Mouse (Mus musculus) urinary bladder, adult 18-20 months (tissue): Measurements from ENCODE around the gene Ppp2r5e.

Experiments
- DNase-seq, 2 experiments: peaks; one replicate each; pipeline ENCODE4 v3.0.0; 2022; ENCODE audit warnings: low spot score in 2 of 2, mixed read lengths in 2 of 2

Gene Ppp2r5e

DNA sequence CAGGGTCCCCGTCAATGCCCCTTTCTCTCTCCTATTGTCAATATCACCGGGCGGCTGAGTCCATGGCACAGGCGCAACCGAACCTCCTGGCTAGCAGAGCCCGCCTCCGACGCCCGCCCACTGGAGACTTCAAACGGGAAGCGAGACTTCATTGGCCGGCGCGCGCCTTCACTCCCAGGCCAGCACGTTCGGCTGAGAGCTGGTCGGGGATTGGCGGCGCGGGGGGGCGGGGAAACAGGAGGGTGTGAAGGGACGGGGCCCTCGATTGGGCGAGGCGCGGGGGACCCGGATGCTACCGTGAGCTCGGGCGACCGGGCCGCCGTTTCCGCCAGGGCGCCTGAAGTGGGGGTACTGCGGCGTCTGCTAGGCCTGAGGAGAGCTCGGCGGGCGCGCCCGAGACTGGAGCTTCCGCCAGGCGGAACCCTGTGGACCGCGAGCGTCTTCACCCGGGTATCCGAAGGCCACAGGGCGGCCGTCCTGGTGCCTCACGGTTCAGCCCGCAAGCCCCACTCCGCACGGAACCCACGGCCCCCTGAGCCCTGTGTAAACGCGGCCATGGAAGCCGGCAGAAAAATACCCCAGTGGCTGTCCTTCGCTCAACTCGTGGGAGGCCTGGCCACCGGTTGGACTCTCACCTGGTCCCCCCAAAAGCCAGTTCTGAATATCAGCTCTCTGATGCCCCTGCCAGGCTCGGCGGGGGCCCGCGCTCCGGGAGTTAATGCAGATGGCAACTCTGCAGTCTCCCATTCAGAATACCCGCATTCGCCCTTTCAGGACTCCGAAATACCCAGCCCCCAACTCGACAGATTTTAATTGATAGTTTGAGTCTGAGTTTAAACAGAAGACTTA is at the start of gene Ppp2r5e:
Gene Ppp2r5e (minus strand): TSS at position 92 of the 849 bp plus-strand sequence.
- peak; percentile 94 to 99 for DNase-seq

DNA sequence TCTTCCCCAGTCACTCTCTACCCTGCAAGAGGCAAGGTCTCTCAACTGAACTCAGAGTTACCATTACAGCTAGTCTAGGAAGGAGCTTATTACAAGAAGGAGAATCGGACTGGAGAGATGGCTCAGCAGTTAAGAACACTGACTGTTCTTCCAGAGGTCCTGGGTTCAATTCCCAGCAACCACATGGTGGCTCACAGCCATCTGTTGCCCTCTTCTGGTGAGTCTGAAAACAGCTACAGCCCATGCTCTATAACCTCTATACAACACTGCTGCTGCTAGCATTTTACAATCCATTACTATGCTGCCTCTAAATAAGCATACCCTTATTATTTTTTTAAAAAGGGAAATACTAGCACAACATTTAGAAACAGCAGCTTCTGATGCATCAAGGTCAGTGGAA is 49.7 kb upstream of the Ppp2r5e start:
- DNase-seq = no peak

DNA sequence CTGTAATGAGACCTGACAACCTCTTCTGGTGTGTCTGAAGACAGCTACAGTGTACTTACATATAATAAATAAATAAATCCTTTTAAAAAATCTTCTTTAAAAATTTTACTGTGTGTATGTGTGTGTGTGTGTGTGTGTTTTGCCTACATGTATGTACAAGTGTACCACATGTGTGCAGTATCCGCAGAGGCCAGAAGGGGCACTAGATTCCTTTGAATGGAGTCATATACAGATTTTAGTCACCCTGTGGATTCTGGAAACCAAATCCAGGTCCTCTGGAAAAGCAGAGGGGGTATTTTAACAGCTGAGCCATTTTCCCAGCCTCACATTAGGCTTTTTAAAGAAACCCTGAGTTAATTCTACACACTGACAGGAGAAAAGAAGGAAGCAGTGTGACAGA is 45.7 kb upstream of the Ppp2r5e start:
- DNase-seq = no peak

DNA sequence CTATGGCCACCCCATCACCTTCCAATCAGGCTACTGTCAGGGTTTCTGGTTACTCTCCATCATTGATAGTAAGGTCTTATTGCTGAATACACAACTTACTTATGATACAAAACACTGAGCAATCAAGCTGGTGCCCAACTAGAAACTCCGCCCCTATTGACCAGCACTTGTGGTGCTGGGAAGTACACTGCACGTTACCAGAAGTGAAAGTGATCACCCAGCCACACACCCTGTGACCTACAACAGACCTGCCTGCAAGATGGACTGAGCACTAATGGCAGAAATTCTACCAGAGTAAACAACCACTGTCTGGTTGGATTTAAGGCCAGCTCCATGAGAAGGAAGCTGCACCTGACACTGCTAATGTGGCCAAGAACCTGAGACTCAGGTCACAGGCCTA is 42.3 kb upstream of the Ppp2r5e start:
- no peak for DNase-seq

DNA sequence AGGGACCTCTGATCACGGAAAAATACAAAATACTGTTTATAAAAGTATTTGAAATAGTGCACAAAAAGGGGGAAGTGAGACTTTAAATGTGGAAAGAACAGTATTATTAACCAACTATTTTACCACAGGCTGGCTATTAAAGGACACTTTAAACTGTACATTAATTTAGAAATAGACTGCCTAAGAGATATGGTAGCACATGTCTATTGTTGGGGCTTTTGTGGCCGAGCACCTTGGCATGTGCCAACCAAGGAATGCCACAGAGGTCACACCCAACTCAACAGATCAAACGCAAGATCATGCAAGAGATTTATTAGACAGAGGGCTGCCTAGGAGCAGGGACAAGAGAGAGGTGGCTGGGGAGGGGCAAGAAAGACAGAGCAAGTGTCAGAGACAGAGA is 41.1 kb upstream of the Ppp2r5e start:
- DNase-seq = no peak

DNA sequence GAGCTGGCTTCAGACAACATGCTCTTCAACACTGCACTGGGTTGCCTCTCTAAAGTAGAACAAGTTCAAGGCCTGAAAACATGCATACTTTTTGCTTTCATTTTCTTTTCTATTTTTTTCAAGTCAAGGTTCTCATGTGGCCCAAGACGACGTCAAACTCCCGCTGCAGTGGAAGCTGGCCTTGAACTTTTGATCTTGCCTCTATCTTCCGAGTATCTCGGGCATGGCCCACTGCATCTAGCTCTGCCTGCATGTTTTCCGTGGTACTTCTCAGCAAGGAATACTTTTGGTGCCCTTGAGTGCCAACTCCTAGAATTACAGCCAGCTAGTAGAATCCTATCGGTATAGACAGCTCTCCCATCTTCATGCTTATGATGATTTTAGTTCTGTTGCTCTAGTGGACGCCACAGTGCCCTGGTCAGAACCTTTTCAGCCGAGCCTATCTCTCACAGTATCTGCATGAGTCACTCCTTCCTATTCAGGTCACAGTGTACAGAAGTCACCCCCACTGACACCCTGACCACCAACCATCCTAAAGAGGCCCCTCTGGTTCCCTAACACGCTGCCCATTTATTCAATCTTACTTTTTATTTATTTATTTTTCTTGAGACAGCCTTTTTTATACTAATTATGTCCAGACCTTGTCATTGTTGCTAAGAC is 39.9 kb upstream of the Ppp2r5e start:
- DNase-seq = no peak

DNA sequence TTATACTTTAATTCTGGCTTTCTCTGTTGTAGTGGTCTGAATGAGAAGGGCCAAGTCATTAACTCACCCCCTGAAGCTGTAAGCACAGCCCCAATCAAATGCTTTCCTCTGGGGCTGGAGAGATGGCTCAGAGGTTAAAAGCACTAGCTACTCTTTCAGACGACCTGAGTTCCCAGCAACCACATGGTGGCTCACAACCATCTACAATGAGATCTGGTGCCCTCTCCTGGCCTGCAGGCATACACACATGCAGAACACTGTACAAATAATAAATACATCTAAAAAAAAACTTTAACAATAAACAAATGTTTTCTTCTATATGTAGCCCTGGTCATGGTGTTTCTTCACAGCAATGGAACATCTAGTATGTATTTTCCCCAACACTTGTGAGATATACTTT is 33.6 kb upstream of the Ppp2r5e start:
- DNase-seq = no peak

DNA sequence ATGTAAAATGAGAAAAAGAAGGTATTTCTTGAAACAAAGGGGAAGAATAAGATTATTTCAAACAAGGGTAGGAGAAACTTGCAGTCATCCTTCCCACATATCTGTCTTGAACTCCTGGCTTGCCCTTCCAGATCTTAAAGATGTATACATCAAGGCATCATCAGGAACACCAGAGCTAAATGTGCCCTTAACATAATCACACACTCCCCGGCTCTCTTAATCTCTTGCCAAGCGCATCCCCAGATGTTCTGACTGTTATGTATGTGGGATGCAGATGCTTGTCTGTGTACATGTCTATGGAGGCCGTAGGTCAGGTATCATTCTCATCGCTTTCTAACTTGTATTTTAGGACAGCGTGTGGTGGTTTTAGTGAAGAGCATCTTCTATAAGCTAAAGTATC is 27.2 kb upstream of the Ppp2r5e start:
- DNase-seq = no peak

DNA sequence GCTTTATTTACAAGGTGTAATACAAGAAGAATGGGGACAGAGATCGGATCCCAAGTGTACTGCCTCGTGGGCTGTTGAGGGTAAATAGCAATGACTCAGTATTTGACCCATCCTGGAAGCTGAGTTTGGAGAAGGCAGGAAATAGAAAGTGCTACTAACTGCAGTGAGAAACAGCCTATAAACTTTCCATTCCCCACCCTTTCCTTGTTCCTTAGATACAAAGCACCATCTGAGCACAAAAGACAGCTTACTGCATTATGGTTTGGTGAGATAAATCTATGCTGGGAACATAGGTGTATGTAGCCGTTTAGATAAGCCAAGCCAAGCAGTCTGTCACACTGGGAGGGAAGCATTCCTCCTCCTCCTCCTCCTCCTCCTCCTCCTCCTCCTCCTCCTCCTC is 26.8 kb upstream of the Ppp2r5e start:
- no peak for DNase-seq

DNA sequence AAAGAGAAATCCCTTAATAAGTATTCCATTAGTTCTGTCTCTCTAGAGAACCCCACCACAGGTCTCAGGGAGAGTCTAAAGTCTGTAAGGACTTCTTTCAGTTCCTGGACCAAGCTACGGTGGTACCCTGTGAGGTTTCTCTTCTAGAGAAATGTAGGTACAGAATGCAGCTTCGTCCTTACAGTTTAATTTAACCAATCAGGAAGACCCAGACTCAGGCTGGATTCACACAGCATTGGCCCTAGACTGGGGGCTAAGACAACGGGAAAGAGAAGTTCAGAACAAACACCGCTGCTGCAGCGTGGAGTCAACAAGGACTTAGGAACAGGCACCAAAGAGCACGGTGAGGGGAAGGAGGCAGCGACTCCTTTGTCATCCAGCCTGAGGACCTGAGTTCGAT is 20.8 kb upstream of the Ppp2r5e start:
- DNase-seq = no peak

DNA sequence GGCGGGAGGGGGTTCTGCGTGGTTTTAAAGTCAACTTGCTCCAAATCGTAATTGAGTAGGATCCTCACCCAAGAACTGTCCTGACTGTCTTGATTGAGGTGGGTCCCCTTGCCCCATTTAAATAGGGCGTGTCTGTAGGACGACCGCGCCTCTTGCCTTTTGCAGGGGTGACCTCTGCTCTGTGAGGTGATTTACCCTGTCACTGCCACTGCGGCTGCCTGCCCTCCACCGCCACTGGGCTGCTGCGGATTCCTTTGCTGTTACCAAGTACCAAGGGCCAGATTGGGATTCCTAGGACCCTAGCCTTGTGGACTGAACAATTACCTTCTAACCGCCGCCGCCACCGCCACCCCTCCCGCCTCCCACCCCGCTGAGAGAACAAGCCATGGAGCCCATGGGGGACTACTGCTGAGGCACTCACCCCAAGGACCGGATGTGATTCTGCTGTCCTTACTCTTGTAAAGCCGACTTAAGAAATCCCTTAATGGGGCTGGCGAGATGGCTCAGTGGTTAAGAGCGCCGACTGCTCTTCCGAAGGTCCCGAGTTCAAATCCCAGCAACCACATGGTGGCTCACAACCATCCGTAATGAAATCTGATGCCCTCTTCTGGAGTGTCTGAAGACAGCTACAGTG is 20.2 kb upstream of the Ppp2r5e start:
- peak in 1 of 2 experiments; percentile 23 for DNase-seq

DNA sequence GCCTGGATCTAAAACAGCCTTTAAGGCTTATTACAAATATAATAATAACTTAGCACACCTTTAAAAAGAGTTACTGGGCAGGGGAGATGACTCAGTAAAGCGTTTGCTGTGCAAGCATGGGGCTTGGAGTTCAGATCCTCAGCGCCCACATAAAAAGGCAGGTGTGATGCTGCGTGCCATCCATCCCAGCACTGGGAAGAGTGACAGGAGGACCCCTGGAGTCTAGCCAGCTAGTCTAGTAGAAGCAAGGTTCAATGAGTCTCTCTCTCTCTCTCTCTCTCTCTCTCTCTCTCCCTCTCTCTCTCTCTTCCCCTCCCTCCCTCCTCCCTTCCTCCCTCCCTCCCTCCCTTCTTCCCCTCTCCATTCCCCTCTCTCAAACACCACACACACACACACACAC is 19.5 kb upstream of the Ppp2r5e start:
- DNase-seq = no peak

DNA sequence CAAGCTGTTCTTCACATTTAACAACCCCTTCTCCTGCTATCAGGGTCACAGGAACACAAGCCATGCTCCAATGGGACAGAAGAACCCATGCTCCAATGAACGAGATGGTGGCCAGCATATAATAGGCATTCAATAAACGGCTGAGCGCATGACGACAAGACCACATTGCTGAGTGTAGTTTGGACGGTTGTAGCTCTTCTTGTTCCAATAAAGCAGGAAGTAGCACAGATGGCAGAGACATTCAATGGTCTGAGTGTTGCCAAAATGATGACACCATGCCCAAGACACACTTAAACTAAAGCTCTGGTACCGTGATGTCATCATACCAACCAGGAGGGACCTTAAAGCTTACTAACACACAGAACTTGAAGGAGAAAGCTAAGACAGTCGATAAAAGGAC is 16.7 kb upstream of the Ppp2r5e start:
- no peak for DNase-seq

DNA sequence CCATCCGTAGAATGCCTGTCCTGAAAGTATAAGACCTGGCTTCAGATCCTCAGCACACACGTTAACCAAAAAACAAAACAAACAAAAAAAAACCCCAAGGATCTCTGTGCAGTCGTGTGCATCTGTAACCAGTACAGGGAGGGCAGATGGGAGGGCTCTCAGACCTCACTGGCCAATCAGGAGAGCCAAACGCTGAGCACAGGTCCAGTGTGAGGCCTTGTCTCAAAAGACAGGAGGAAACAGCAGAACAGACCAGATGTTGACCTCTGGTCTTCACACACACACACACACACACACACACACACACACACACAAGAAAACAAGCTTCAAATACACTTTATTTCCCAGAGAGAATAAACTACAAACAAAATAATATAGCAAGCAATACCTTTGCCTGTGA is 3.4 kb upstream of the Ppp2r5e start:
- DNase-seq = no peak

DNA sequence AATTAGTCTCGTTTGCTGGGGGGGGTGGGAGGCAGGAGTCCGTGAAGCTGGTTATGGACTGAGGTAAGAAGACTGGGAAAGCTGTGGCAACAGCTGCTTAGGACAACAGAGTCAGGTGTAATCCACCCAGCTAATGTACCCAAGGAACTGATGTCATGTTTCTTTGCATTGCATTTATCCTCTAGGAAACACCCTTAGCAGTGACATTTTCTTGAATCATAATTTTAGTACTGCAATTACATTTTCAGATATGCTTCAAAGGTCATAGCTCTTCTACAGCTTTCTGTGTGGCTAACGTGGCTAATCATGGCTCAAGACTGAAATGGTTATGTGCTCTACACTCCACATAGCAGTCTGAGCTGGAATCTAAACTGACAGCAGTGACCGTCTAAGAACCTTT is 2.9 kb upstream of the Ppp2r5e start:
- no peak for DNase-seq

DNA sequence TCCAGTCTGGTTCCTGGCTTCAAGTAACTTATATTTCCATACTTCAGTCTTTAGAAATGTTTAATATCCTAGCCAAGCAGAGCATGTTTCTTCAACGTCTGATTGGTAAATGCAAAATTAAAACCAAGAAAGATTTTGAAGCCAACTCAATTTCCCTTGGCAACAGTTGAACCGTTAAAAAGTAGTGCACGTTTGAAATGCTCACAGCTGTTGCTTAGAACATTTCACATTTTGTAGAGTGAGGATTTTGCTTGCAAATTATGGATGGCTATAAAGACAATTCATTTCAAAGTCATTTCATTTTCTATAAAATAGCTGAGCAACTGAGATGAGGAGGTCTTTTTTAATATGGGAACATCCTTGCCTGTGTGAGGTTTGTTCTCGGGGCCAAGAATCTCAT is 1.7 kb upstream of the Ppp2r5e start:
- DNase-seq = no peak

DNA sequence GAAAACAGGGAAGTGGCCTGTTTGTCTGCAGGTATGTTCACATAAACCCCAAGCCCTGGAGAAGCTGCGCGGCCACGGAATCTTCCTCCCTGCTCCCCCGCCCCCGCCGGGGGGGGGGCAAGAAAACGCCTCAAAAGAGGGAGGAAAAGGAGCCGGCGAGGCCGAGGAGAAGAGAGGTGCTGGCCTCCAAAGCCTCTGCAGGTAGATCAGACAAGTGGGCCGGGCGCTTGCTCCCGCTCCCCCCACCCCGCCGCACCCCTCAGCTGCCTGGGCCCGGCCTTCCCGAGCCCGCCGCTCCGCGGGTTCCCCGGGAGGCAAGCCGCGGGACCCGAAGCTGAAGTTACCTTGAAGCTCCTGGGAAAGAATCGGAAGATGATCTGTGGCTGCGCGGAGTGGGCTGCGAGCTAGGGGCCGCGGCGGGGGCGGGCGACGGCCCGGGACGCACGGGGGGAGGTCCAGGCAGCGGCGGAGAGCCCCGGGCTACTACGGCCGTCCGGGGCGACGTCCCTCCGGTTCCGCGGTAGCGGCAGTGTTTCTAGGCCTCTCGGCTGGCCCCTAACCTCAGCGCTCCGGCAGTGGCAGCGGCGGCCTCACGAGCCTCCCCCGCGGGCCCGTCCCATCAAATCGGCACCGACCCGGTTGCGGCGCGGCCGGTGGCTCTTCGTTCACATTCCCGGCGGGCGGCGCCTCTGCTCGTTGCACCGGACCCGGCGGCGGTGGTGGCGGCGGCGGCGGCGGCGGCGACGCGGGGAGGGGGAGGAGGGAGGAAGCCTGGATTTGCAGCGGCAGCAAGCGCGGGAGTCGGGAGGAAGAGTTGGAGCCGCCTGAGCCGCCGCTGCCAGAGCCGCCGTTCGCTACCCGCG is 523 bp downstream of the Ppp2r5e start:
- peak; percentile 21 to 64 for DNase-seq

DNA sequence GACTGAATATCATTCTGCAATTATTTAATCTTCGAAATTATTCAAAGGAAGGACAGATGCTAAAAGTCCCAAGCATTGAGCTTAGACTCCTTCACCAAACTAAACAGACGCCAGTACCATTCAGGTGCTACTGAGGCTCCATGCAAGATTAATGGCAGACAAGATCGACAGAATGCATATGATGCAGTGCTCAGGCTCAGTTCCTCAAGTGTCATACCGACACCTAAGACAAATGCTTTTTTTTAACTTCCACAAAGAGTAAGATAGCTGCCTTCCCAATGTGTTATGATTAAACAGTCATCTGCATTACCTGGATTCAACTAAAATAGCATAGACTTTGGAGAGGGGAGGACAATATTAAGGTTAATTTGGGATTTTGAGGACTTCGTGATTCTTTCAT is 1.6 kb downstream of the Ppp2r5e start:
- DNase-seq = no peak

DNA sequence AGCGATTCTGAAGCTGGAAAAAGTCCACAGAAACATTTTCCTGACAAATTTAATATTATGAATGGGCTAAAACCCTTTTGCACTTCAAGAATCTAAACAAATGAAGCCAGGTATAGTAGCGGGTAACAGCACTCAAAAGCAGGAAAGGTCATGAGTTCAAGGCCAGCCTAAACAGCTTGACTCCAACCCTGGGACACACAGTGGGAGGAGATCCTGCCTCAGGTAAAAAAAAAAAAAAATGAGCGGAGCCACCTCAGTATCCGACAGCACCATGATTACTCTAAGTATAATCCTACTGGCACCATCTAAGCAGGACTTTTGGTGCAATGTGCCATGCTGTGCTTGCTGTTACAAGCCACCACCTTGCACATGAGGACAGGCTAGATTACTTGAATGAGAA is 2.2 kb downstream of the Ppp2r5e start:
- no peak for DNase-seq

DNA sequence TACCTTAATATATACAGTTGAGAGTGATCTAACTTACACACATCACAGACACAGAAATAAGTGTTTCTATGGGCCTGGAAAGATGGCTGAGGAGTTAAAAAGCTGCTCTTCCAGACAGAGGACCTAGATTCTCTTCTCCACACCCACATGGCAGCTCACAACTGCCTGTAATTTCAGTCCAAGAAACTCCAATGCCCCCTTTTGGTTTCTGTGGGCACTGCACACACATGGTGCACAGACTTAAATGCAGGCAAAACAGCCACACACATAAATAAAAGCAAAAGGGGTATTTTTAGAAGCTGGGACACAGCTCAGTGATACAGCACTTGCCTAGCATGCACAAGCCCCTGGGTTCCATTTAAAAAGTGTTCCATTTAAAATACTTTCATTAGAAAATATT is 8.5 kb downstream of the Ppp2r5e start:
- DNase-seq = no peak

DNA sequence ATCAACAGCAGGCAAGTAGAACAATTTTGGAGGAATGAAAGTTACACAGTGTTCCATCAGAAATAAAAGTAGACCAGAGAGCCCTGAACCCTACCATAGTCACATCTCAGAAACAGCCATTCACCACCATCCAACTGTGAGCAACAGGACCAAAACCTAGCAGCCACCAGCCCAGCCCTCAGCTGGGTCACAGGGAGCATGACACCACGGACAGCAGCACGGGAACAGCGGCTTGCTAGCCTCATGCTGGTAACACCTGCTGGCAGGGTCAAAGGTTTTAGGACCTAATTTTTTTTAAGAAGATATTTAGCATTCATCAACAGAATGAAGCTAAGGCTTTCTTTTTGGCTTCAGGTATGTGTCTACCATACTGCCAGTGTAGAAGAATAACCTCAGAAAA is 12.3 kb downstream of the Ppp2r5e start:
- no peak for DNase-seq

DNA sequence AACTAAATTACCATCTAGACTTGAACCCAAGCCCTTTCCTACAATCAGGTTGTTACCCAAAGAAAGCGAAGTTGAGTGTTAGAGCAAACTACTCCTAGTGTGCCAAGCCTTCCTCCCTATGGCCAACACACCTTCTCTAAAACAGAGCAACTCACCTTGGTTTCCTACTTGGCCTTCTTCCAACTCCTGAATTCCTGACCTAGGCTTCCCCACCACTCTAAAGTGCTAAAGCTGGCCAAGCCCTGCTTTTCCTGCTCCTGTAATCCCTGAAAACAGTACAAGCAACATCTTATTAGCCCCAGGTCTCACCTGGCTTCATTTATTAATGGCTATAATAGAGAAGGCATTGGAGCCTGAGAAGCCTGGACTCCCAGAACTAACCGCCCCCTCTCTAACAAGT is 17.0 kb downstream of the Ppp2r5e start:
- no peak for DNase-seq
